Mouse (Mus musculus) embryonic facial prominence, embryonic 14.5 days (tissue): ENCODE measurements at regions not wholly inside any gene's neighbourhood (a gene's known extent, or its start where the extent isn't known, plus 50 kb on each side); places are given as distances from the start of the nearest gene placed in this dataset.

Source experiments
- ATAC-seq: fragments of 200-750 bp; cut with Nextera tagmentation; 2 replicates; pipeline ENCODE4 v1.8.0; 2017; ENCODE audit warnings: low read depth, moderate number of reproducible peaks, moderate TSS enrichment
- DNase-seq: peaks from one replicate; pipeline ENCODE4 v3.0.0-alpha.2; 2015; ENCODE audit warnings: low spot score
- H3K27ac ChIP-seq: fragments of 300-500 bp; sonication (generic); replicated peaks from 2 replicates; pipeline ENCODE4 v1.5.1; 2014; ENCODE audit warnings: low read depth, mild to moderate bottlenecking, low read length, moderate library complexity
- H3K27me3 ChIP-seq: fragments of 300-500 bp; sonication (generic); replicated peaks from 2 replicates; pipeline ENCODE4 v1.6.1; 2014; ENCODE audit warnings: low read length; ENCODE audit not compliant: control insufficient read depth, insufficient read depth
- H3K36me3 ChIP-seq: fragments of 300-500 bp; sonication (generic); 2 replicates; pipeline ENCODE4 v1.6.1; 2014; ENCODE audit warnings: low read length, mixed read lengths; ENCODE audit not compliant: control insufficient read depth, insufficient read depth
- H3K4me1 ChIP-seq: fragments of 300-500 bp; sonication (generic); 2 replicates; pipeline ENCODE4 v1.6.1; 2014; ENCODE audit warnings: antibody characterized with exemption, low read length; ENCODE audit not compliant: control insufficient read depth, insufficient read depth
- H3K4me2 ChIP-seq: fragments of 300-500 bp; sonication (generic); 2 replicates; pipeline ENCODE4 v1.6.1; 2014; ENCODE audit warnings: low read depth, mild to moderate bottlenecking, low read length, moderate library complexity, mixed read lengths
- H3K4me3 ChIP-seq: fragments of 300-500 bp; sonication (generic); 2 replicates; pipeline ENCODE4 v1.5.1; 2014; ENCODE audit warnings: low read depth, mild to moderate bottlenecking, low read length
- H3K9ac ChIP-seq: fragments of 300-500 bp; sonication (generic); 2 replicates; pipeline ENCODE4 v1.6.1; 2014; ENCODE audit warnings: low read depth, mild to moderate bottlenecking, low read length, moderate library complexity, mixed read lengths
- H3K9me3 ChIP-seq: fragments of 300-500 bp; sonication (generic); 2 replicates; pipeline ENCODE4 v1.6.1; 2016; ENCODE audit warnings: low read length; ENCODE audit not compliant: control insufficient read depth
- WGBS: fragments of 180-500 bp; shearing (Covaris S2); extraction: QIAGEN DNeasy Blood & Tissue Kit; methylation state at CpG from one replicate; pipeline ENCODE4 v1.1.7; 2014; 5-methylcytosine and 5-hydroxymethylcytosine counted together

DNA sequence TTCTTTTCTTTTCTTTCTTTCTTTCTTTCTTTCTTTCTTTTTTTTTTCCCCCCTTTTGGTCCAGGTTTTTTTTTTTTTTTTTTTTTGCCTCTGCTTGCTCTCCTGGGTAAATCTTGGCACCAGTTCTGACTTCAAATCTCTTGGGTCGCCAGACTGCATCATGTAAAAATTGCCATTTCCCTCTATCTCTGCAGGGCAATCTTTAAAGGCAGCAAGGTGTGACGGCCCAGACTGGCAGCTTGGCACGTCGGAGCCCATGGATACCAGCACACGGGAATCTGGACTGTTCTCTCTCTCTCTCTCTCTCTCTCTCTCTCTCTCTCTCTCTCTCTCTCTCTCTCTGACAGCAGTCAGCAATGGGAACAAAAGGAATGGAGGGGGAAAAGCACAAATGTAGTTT, 101.0 kb downstream of the Neurod6 start:
- DNase-seq (no peak), ATAC-seq (no peak)
- Histone ChIP-seq H3K27me3 (no peaks in the 10 kb centered on the region), H3K36me3 (no peaks in the 10 kb centered on the region), H3K4me3 (no peak overlapping the region), H3K27ac (no peak overlapping the region), H3K9me3 (no peaks in the 10 kb centered on the region), H3K4me1 (no peaks in the 10 kb centered on the region; the same call in 1 of the 2 replicates), H3K9ac (no peak overlapping the region), H3K4me2 (no peak overlapping the region)
- 22% methylated on average over 5 of the region's 5 CpGs for WGBS

DNA sequence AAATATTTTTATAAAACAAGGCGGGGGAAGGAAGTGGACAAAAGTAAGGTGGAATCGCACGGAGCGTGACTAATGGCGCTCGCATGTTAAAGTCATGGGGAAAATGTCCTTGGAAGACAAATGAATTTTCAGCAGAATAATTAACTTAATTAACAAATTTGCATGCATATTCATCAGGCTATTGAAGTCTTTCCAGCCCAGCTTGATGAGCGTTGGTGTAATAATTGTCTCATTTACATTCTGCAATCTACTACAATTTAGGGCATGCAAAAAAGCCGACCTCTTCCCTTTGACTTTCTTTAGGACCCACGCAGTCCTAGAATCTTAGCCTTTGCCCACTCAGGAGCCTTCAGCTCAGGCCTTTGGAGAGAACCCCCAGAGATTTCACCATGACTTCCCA, 101.5 kb downstream of the Neurod6 start:
- H3K27me3 ChIP-seq, result no peaks in the 10 kb centered on the region
- WGBS, result 68% methylated on average over 9 of the region's 9 CpGs
- no peak for DNase-seq

DNA sequence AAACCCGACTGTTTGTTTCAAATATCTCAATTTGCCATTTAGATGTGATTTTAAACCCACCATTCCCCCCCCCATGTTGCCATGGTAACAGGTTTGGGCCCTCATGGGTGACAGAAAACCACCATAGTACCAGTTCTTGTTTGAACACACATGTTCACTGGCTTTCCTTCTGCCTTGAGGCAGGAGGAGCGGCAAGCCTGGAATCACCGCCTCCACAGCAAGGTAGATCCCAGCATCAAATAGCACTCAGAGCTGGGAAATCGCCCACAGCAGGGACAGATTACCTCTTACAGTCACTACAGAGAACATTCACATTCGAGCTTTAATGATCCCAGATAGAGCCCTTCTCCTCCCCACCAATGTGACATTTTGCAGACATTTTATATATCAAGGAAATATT, 102.0 kb downstream of the Neurod6 start:
- no peak overlapping the region for H3K9ac ChIP-seq
- H3K27me3 ChIP-seq, result no peaks in the 10 kb centered on the region
- no peaks in the 10 kb centered on the region for H3K9me3 ChIP-seq
- no peak overlapping the region for H3K4me3 ChIP-seq
- no peaks in the 10 kb centered on the region for H3K36me3 ChIP-seq
- H3K27ac ChIP-seq, result no peak overlapping the region
- no peak overlapping the region for H3K4me2 ChIP-seq
- ATAC-seq (no peak), DNase-seq (no peak)
- 38% methylated on average over 5 of the region's 5 CpGs for WGBS
- H3K4me1 ChIP-seq, result no peaks in the 10 kb centered on the region; the same call in 1 of the 2 replicates

More for the DNA sequence above, 101.5 kb downstream of the Neurod6 start:
- no peaks in the 10 kb centered on the region; the same call in 1 of the 2 replicates for H3K4me1 ChIP-seq
- ATAC-seq, result no peak
- H3K4me2 ChIP-seq, result no peak overlapping the region
- no peak overlapping the region for H3K27ac ChIP-seq
- H3K36me3 ChIP-seq, result no peaks in the 10 kb centered on the region
- H3K4me3 ChIP-seq, result no peak overlapping the region
- no peak overlapping the region for H3K9ac ChIP-seq
- H3K9me3 ChIP-seq, result no peaks in the 10 kb centered on the region

DNA sequence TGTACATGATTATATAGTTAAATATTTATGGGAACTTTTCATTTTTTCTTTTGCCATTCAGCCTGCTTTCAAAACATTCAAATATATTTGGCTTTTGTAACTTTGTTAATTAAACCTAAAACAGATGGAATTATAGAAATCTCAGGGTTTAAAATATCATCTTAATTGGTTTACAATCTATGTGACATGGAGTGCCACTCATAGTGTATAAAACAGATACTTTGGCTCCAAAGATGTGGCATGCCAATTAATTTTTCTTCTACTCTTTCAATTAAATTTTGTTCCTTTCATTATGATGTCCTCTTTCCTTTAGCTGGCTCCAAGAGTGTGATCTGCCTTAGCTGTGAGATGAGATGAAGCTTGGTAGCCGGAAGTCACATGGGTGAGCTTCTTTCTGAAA, 103.0 kb downstream of the Neurod6 start:
- DNase-seq (no peak), ATAC-seq (no peak)
- H3K9me3 ChIP-seq, result no peaks in the 10 kb centered on the region
- no peak overlapping the region for H3K27ac ChIP-seq
- H3K36me3 ChIP-seq, result no peaks in the 10 kb centered on the region
- H3K4me3 ChIP-seq, result no peak overlapping the region
- H3K4me1 ChIP-seq, result no peaks in the 10 kb centered on the region; the same call in 1 of the 2 replicates
- H3K27me3 ChIP-seq, result no peaks in the 10 kb centered on the region
- 86% methylated on average over 1 of the region's 1 CpGs for WGBS
- no peak overlapping the region for H3K9ac ChIP-seq
- H3K4me2 ChIP-seq, result no peak overlapping the region

DNA sequence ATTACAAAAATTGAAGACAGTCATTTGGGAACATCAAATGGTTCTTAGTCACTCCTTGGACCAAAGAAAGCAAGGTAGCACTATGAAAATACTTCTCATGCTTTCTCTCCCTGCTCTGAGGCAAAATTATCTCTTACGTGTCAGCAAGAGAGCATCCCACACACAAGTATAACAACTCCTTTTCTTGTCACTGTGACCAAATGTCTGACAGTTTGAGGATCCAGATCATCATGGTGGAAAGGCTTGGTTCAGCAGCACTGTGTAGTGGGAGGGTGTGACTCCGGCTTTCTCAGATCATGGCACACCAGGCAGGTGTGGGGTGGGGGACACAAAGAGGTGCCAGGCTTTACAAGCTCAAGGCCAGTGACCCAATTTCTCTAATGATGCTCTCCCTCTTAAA, 113.5 kb downstream of the Neurod6 start:
- Histone ChIP-seq H3K4me3 (no peak overlapping the region), H3K36me3 (no peaks in the 10 kb centered on the region), H3K4me2 (no peak overlapping the region), H3K9me3 (no peaks in the 10 kb centered on the region), H3K9ac (no peak overlapping the region), H3K27me3 (no peaks in the 10 kb centered on the region), H3K27ac (no peak overlapping the region), H3K4me1 (no peaks in the 10 kb centered on the region)
- no peak for ATAC-seq
- DNase-seq, result no peak
- WGBS, result 88% methylated on average over 2 of the region's 2 CpGs

DNA sequence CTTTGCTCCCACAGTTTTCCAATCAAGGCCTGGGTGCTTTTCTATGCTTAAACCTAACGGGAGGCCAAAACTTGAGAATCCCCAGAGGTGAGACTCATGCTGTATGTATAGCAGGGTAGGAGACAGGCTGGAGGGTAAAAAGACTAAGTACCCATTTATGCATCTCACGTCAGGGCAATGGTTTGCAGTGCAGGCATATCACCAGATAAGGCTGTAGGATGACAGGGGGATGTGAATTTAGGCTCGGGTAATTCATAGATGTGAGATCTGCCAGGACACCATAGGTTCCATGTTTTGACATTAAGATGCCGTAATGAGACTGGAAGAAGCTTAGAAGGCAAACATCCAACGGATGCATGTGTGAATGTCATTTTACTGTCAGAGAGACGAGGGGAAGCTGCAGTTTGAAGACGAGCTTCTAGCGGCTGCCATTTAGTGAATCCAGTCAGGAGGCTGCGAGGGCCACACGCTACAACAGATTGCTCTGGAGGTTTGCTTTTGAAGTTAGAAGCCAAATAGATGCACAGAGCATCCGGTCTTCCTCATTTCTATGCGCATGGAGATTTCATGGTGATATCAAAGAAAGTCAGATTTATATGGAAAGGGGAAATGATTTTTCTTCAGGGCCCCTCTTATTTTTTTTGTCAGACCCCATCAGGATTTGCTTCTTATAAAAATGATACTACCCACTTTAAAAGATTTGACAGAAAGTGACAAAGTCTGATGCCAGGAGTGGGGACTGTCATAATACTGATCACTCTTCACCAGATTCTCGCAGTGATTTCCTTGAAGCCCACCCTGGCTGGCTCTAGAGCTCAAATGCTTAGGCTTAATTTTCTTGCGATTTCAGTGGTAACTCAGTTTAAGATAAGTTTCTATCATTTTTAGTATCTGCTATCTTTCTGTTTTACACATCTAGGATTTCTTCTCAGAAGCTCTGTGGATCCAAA, 113.8 kb downstream of the Adcyap1r1 start:
- H3K27me3 ChIP-seq, result no peaks in the 10 kb centered on the region

DNA sequence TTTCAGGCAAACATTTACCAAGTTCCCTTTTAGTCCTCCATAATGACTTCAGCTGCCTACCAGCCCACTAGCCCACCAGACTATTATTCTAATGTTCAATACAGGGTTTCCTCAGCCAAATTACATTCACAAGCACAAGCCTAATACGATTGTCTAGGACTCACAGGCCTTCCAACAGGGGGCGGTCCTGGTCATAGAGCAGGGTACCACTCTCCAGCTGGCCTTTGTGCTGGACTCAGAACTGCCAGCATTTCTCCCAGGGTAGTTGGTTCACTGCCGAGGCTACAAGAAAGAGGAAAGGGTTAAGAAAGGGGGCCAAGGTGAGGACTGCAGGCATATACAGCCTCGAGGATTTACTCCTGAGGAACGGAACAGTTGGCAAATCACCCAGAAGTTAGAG, 108.8 kb downstream of the Adcyap1r1 start:
- no peak overlapping the region for H3K27ac ChIP-seq
- H3K36me3 ChIP-seq, result no peaks in the 10 kb centered on the region
- H3K27me3 ChIP-seq, result no peaks in the 10 kb centered on the region
- H3K4me2 ChIP-seq, result no peak overlapping the region
- ATAC-seq, result no peak
- 48% methylated on average over 5 of the region's 5 CpGs for WGBS
- no peak overlapping the region for H3K9ac ChIP-seq
- H3K4me1 ChIP-seq, result no peaks in the 10 kb centered on the region
- H3K9me3 ChIP-seq, result no peaks in the 10 kb centered on the region
- H3K4me3 ChIP-seq, result no peak overlapping the region
- DNase-seq, result no peak

More for the DNA sequence above, 113.8 kb downstream of the Adcyap1r1 start:
- Histone ChIP-seq H3K36me3 (no peaks in the 10 kb centered on the region), H3K4me3 (no peak overlapping the region), H3K4me2 (no peak overlapping the region), H3K9ac (no peak overlapping the region), H3K27ac (no peak overlapping the region), H3K9me3 (no peaks in the 10 kb centered on the region), H3K4me1 (no peaks in the 10 kb centered on the region)
- ATAC-seq (no peak), DNase-seq (no peak)
- WGBS, result 70% methylated on average over 14 of the region's 14 CpGs

DNA sequence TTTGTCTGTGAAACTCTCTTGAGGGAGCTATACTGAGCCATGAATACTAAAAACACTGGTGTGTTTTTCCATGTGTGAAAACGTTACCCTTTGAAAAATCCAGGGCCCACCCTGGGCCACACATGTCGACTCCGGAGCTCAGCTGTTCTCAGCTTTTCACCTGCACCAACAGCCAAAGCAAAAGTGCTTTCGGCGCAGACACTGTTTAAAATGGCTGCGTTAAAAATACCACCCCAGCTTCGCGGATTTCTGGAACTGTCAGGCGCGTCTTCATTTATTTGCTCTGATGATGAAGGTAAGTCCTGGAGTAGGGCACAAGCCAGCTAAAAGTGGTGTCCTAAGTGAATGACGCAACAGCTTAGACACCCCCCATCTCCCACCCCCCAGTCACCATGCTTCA, 108.0 kb downstream of the Adcyap1r1 start:
- Histone ChIP-seq H3K27ac (no peak overlapping the region), H3K4me3 (no peak overlapping the region), H3K4me2 (no peak overlapping the region), H3K4me1 (no peaks in the 10 kb centered on the region), H3K9ac (no peak overlapping the region), H3K9me3 (no peaks in the 10 kb centered on the region), H3K36me3 (no peaks in the 10 kb centered on the region), H3K27me3 (no peaks in the 10 kb centered on the region)
- DNase-seq, result no peak
- ATAC-seq, result no peak
- WGBS, result 89% methylated on average over 11 of the region's 11 CpGs
